Comparison of ENCODE assay signal across 10 mouse cellular contexts in the genomic region with DNA sequence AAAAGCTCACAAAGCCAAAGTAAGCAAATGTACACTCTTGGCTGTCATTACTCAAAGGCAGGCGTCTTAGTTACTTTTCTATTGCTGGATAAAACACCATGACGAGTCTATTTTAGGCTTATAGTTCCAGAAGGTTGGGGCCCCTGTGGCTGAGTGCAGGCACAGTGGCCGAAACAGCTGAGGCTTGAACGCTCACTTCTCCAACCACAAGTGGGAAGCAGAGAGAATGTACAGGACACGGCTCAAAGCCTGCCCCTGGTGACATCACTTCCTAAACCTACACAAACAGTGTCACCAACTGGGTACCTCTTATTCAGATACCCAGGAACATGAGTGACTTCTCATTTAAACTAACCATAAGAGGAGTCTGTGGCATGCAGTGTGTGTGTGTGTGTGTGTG. TPM values are rescaled to one million over a fixed set of nuclear protein-coding genes. Genes with fewer than 3 reads are reported as not detected.
DNase-seq lines count a peak whose midpoint lies in the region; ATAC-seq and TF ChIP-seq lines count a peak whose summit lies in the region.
"Had no signal": no experiment of that assay in that cellular context is flagged by ENCODE, and none has a peak within 500 bp of the region (broad histone marks: within the 10 kb centered on the region; RNA-seq: fewer than 3 reads in every experiment).

No protein-coding gene starts in this region.

- H3K4me3 ChIP-seq in bone marrow macrophage, adult 2 months (ENCODE audit: insufficient read depth, low read length) = no peak overlapping the region
- no peak overlapping the region for H3K4me3 ChIP-seq in stomach, embryonic 15.5 days (replicated peaks)
- no peak overlapping the region for H3K4me3 ChIP-seq in midbrain, embryonic 11.5 days (ENCODE audit: low read depth, low read length)
- H3K4me3 ChIP-seq in left cerebral cortex, adult 2 months = no peak overlapping the region

- WGBS in stomach, embryonic 15.5 days = 25% methylated on average over 5 of the region's 5 CpGs
- 57% methylated on average over 5 of the region's 5 CpGs for WGBS in midbrain, embryonic 11.5 days

- no peaks in the 10 kb centered on the region for H3K9me3 ChIP-seq in stomach, embryonic 15.5 days
- no peaks in the 10 kb centered on the region for H3K9me3 ChIP-seq in midbrain, embryonic 11.5 days (ENCODE audit: control insufficient read depth, low read length)

- peaks cover 12% of the 10 kb centered on the region for H3K4me1 ChIP-seq in bone marrow macrophage, adult 2 months (ENCODE audit: control insufficient read depth, insufficient read depth, low read length)
- no peaks in the 10 kb centered on the region for H3K4me1 ChIP-seq in stomach, embryonic 15.5 days
- H3K4me1 ChIP-seq in midbrain, embryonic 11.5 days (ENCODE audit: control insufficient read depth, insufficient read depth, low read length) = no peaks in the 10 kb centered on the region

- no peak; the same call in 1 of the 2 replicates for ATAC-seq in stomach, embryonic 15.5 days (ENCODE audit: insufficient read depth, low FRiP score, low read depth)
- no peak for ATAC-seq in midbrain, embryonic 11.5 days (ENCODE audit: low FRiP score)

- no peak for TF ChIP-seq POLR2A in bone marrow macrophage, adult 2 months (IDR thresholded peaks at IDR 0.05; ENCODE audit: borderline replicate concordance, low read depth, low read length)

- intact Hi-C loops in left cerebral cortex, postnatal 14 days (cut with DNase I) = no loop called here
- intact Hi-C loops in left cerebral cortex, postnatal 10 days (cut with DNase I) = no loop called here
- intact Hi-C loops in left cerebral cortex, adult 2 months (cut with DNase I) = no loop called here

- H3K36me3 ChIP-seq in stomach, embryonic 15.5 days = no peaks in the 10 kb centered on the region
- no peaks in the 10 kb centered on the region for H3K36me3 ChIP-seq in midbrain, embryonic 11.5 days (ENCODE audit: control insufficient read depth, insufficient read depth, low read length)

- H3K27me3 ChIP-seq in stomach, embryonic 15.5 days (replicated peaks) = no peaks in the 10 kb centered on the region
- no peaks in the 10 kb centered on the region for H3K27me3 ChIP-seq in midbrain, embryonic 11.5 days (ENCODE audit: control insufficient read depth, insufficient read depth, low read length)

- H3K4me2 ChIP-seq in stomach, embryonic 15.5 days = no peak overlapping the region
- no peak overlapping the region for H3K4me2 ChIP-seq in midbrain, embryonic 11.5 days

- peak overlapping the region; percentile 19; the same call in 1 of the 2 replicates for H3K27ac ChIP-seq in bone marrow macrophage, adult 2 months (ENCODE audit: insufficient read depth, low read depth, low read length)
- H3K27ac ChIP-seq in stomach, embryonic 15.5 days = 0 out of 2 replicates have a peak overlapping the region, but pooled peaks have one; percentile 6
- H3K27ac ChIP-seq in midbrain, embryonic 11.5 days (ENCODE audit: low read depth, low read length) = no peak overlapping the region
- no peak overlapping the region for H3K27ac ChIP-seq in left cerebral cortex, adult 2 months

- no peak overlapping the region for H3K9ac ChIP-seq in stomach, embryonic 15.5 days
- no peak overlapping the region for H3K9ac ChIP-seq in midbrain, embryonic 11.5 days (ENCODE audit: low read length)

- TF ChIP-seq CTCF in bone marrow macrophage, adult 2 months (IDR thresholded peaks at IDR 0.05; ENCODE audit: low read depth, low read length) = no peak
- no peak for TF ChIP-seq CTCF in left cerebral cortex, adult 2 months (IDR thresholded peaks at IDR 0.05)

- peak; percentile 8 to 22 for DNase-seq in left cerebral cortex, postnatal 14 days (ENCODE audit: low spot score in 2 of 2)
- DNase-seq in left cerebral cortex, postnatal 10 days (ENCODE audit: extremely low spot score in 1 of 2, low spot score in 2 of 2) = no peak
- peak; percentile 28 for DNase-seq in liver
- no peak for DNase-seq in midbrain, embryonic 11.5 days (ENCODE audit: low spot score, missing footprints)
- DNase-seq in urinary bladder, postnatal 36 days (ENCODE audit: low spot score in 2 of 2) = no peak
- no peak for DNase-seq in left cerebral cortex, adult 2 months (ENCODE audit: extremely low spot score in 1 of 2, low spot score in 2 of 2)
- DNase-seq: cerebellum, adult 9-10 months; kidney, postnatal 36 days had no signal

RNA-seq across cellular contexts. Expression of gene Otud4, which starts 26.5 kb away (rescaled TPM):
- 10 to 100 TPM; 36.8 to 44.4 TPM for total RNA-seq in left cerebral cortex, postnatal 14 days (2021)
- total RNA-seq in left cerebral cortex, postnatal 10 days (2021) = 10 to 100 TPM; 44.9 to 45.8 TPM
- polyA plus RNA-seq in bone marrow macrophage, adult 2 months (2012; ENCODE audit: insufficient read depth, insufficient read length, missing spikeins) = 26.8 and 30.7 TPM in 2 replicates
- polyA plus RNA-seq in stomach, embryonic 15.5 days (2015; fragmentation: Nextera tagmentation; extraction: Ambion mirVana) = 13.3 and 14.0 TPM in 2 replicates
- 22.2 and 22.7 TPM in 2 replicates for polyA plus RNA-seq in midbrain, embryonic 11.5 days (2014; fragmentation: Nextera tagmentation; extraction: Ambion mirVana)
- total RNA-seq in left cerebral cortex, adult 2 months (2021) = 10 to 100 TPM; 37.3 to 41.0 TPM

Comparison
In these comparisons a context has a peak if more than half of its experiments do, and no peak if none do; other contexts are left out.
1. DNase-seq: peak in left cerebral cortex, postnatal 14 days (2 of 2) and liver (single experiment); none in left cerebral cortex, postnatal 10 days (0 of 2), midbrain, embryonic 11.5 days (single experiment), urinary bladder, postnatal 36 days (0 of 2) and left cerebral cortex, adult 2 months (0 of 2).
2. H3K27ac ChIP-seq: peak in bone marrow macrophage, adult 2 months (single experiment) and stomach, embryonic 15.5 days (single experiment); none in midbrain, embryonic 11.5 days (single experiment) and left cerebral cortex, adult 2 months (single experiment).